Mouse (Mus musculus) hindbrain, postnatal 0 days (tissue): ENCODE results near the gene Ifit1. TPM values are rescaled to one million over a fixed set of nuclear protein-coding genes. Genes with fewer than 3 reads are reported as not detected.
"Not testable (repeated sequence)": the region's sequence is repeated elsewhere in the genome, so short reads cannot be mapped to it uniquely, and the experiment has no call there.

ENCODE experiments used
- ATAC-seq: fragments of 200-750 bp; cut with Nextera tagmentation; 2 replicates; pipeline ENCODE4 v1.8.0; 2017; ENCODE audit warnings: mild to moderate bottlenecking, moderate TSS enrichment, moderate library complexity
- DNase-seq: peaks from one replicate; pipeline ENCODE4 v3.0.0-alpha.2; 2015; ENCODE audit warnings: low spot score
- H3K27ac ChIP-seq: fragments of 300-500 bp; sonication (generic); 2 replicates; pipeline ENCODE4 v1.5.1; 2014; ENCODE audit warnings: mild to moderate bottlenecking
- H3K27me3 ChIP-seq: fragments of 300-500 bp; sonication (generic); 2 replicates; pipeline ENCODE4 v1.6.1; 2014; ENCODE audit warnings: low read length, mixed read lengths; ENCODE audit not compliant: insufficient read depth
- H3K36me3 ChIP-seq: fragments of 300-500 bp; sonication (generic); 2 replicates; pipeline ENCODE4 v1.6.1; 2014; ENCODE audit warnings: low read length, mixed read lengths; ENCODE audit not compliant: insufficient read depth
- H3K4me1 ChIP-seq: fragments of 300-500 bp; sonication (generic); 2 replicates; pipeline ENCODE4 v1.6.1; 2014; ENCODE audit warnings: antibody characterized with exemption, low read length, mixed read lengths; ENCODE audit not compliant: insufficient read depth
- H3K4me2 ChIP-seq: fragments of 300-500 bp; sonication (generic); 2 replicates; pipeline ENCODE4 v1.6.1; 2014; ENCODE audit warnings: low read depth, mild to moderate bottlenecking, low read length, moderate library complexity, mixed read lengths
- H3K4me3 ChIP-seq: fragments of 300-500 bp; sonication (generic); 2 replicates; pipeline ENCODE4 v1.5.1; 2014; ENCODE audit warnings: low read length
- H3K9ac ChIP-seq: fragments of 300-500 bp; sonication (generic); replicated peaks from 2 replicates; pipeline ENCODE4 v1.6.1; 2014; ENCODE audit warnings: mild to moderate bottlenecking, low read length, moderate library complexity, mixed read lengths
- H3K9me3 ChIP-seq: fragments of 300-500 bp; sonication (generic); 2 replicates; pipeline ENCODE4 v1.6.1; 2016; ENCODE audit warnings: low read length, mixed read lengths
- CTCF ChIP-seq: IDR thresholded peaks from 2 replicates; pipeline ENCODE4 v1.5.1; 2016; ENCODE audit warnings: antibody characterized with exemption, control low read depth, low read depth
- WGBS: fragments of 180-500 bp; shearing (Covaris S2); extraction: QIAGEN DNeasy Blood & Tissue Kit; methylation state at CpG from one replicate; pipeline ENCODE4 v1.1.7; 2014; 5-methylcytosine and 5-hydroxymethylcytosine counted together
- polyA plus RNA-seq: library from polyadenylated mRNA; unstranded; fragments of >200 nt; fragmentation: Nextera tagmentation; extraction: Ambion mirVana; gene quantifications from 2 replicates; pipeline ENCODE4 v1.2.1, GENCODE M21; 2015
- total RNA-seq: library from RNA; depleted of rRNA; stranded (reverse); fragments of >200 nt; gene quantifications from 2 replicates; pipeline ENCODE4 v1.2.3, GENCODE M21; 2014; rRNA removed

The Ifit1 gene
- total RNA-seq: 0.72 and 1.5 TPM in 2 replicates
- 0.99 and 1.3 TPM in 2 replicates for polyA plus RNA-seq

DNA sequence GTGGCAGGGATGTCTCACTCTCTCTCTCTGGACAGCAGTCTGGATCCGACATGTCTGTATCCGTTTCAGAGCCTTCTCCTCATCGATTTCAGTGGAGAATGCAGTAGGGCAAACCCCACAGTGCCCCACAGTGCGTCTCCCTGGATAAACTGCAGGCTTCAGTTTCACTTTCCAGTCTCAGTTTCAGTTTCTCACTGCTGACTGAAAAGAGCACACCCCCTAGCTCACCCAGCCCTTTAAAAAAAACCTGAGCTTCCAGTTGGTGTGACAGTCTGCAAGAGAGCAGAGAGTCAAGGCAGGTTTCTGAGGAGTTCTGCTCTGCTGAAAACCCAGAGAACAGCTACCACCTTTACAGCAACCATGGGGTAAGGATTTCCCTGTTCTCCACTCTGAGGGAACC lies at the start of gene Ifit1, which contains the start of gene Ifit1bl2:
Ifit1 (plus strand) TSS at position 249 of the 400 bp plus-strand sequence.
Ifit1bl2 (minus strand) TSS at position 121 of the 400 bp plus-strand sequence.
- H3K9ac ChIP-seq: no peak within 1 kb of the TSS
- H3K27me3 ChIP-seq: no peaks in the 10 kb centered on the region
- no peaks in the 10 kb centered on the region for H3K9me3 ChIP-seq
- 64% methylated on average over 4 of the region's 4 CpGs for WGBS
- no peak within 1 kb of the TSS for H3K4me3 ChIP-seq
- no peak for TF ChIP-seq CTCF
- no peaks in the 10 kb centered on the region for H3K36me3 ChIP-seq
- no peak within 1 kb of the TSS for H3K27ac ChIP-seq
- H3K4me2 ChIP-seq: peak within 1 kb of the TSS; percentile 18; the same call in 1 of the 2 replicates
- DNase-seq (no peak), ATAC-seq (no peak)
- H3K4me1 ChIP-seq: no peaks in the 10 kb centered on the region

DNA sequence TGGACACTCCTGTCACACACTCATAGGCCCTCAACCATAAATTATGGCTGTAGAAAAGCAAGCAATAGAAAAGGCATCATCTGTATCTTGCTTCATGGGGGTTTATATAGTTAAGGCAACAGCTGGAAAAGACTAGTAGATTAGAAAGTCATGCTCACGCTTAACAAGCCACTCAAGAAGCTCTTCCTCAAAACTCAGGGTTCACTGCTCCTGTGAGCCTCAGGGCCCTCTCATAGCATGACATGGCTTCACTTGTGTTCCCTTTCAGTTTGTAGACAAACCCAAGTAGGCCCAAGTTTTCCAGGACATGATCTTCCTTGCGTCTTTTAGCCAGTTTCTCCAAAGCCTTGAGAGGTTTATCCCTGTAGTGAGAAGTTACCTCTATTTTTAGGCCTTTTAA lies 47.2 kb upstream of the Ifit1 start:
- TF ChIP-seq CTCF: no peak
- Histone ChIP-seq H3K4me3 (no peak overlapping the region), H3K4me1 (0 out of 2 replicates have a peak, but pooled peaks cover 3% of the 10 kb centered on the region), H3K9ac (no peak overlapping the region), H3K36me3 (no peaks in the 10 kb centered on the region), H3K27ac (no peak overlapping the region), H3K27me3 (no peaks in the 10 kb centered on the region), H3K9me3 (no peaks in the 10 kb centered on the region), H3K4me2 (no peak overlapping the region)
- DNase-seq (no peak), ATAC-seq (no peak)
- WGBS: 94% methylated on average over 2 of the region's 2 CpGs

DNA sequence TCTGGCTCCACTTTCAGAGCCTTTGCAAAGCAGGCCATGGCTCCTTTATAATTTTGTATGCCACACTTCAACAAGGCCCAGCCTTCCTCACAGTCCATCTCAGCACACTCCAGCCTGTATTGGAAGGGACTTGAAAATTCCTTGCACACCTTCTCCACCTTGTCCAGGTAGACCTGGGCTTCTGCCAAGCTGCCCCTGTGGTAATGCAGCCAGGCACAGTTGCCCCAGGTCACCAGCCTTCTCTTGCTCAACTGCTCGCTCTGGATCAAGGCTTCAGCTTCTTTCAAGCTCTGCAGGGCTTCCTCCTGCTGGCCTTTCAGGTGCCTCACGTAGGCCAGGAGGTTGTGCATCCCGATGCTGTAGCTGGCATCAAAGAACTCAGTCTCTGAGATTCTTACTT lies 46.1 kb upstream of the Ifit1 start:
- not testable (repeated sequence) for H3K4me2 ChIP-seq, H3K4me3 ChIP-seq, H3K27ac ChIP-seq, DNase-seq, H3K27me3 ChIP-seq, H3K9me3 ChIP-seq, H3K9ac ChIP-seq, H3K4me1 ChIP-seq, H3K36me3 ChIP-seq, ATAC-seq
- 83% methylated on average over 3 of the region's 3 CpGs for WGBS

DNA sequence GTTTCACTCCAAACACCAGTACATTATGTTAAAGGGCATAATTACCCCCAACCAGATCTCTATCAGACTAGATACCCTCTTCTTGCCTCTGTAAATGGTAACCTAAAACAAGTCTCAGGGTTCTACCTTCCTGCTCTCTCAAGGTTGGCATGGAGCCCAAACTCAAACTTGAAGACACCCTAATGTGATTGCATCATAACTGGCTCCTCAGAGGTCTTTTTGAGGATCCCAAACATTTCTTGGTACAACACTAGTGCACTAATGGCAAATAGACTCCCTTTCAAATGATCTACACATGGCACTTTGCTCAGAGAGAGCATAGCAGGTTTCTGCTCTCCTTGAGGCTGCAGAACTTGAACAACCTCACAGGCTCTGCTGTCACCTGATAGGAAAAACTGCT lies 43.9 kb upstream of the Ifit1 start:
- Histone ChIP-seq H3K27ac (no peak overlapping the region), H3K27me3 (no peaks in the 10 kb centered on the region), H3K4me1 (0 out of 2 replicates have a peak, but pooled peaks cover 4% of the 10 kb centered on the region), H3K36me3 (no peaks in the 10 kb centered on the region), H3K9ac (no peak overlapping the region), H3K4me3 (no peak overlapping the region), H3K4me2 (no peak overlapping the region), H3K9me3 (no peaks in the 10 kb centered on the region)
- ATAC-seq (no peak), DNase-seq (no peak)
- TF ChIP-seq CTCF: no peak

DNA sequence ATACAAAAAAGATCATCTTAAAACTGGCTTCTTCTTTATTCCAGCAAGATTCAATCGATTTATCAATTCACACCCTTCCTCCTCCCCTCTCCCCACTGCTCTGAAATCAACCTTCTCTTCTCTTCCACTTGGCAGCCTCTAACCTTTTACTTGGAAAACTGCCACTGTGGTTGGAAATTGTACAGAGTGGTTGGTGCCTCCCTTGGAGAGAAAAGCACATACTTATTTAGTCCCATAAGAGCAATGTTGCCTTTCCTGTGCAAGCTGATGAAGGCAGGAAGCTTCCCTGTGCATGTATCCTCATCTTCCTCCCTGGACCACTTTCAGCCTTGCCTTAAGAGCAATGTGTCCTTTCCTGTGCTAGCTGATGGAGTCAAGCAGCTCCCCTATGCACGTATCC lies 42.3 kb upstream of the Ifit1 start:
- TF ChIP-seq CTCF: no peak
- WGBS: 62% methylated on average over 2 of the region's 2 CpGs
- Histone ChIP-seq H3K27me3 (no peaks in the 10 kb centered on the region), H3K4me2 (no peak overlapping the region), H3K4me3 (no peak overlapping the region), H3K4me1 (0 out of 2 replicates have a peak, but pooled peaks cover 4% of the 10 kb centered on the region), H3K27ac (no peak overlapping the region), H3K36me3 (no peaks in the 10 kb centered on the region), H3K9ac (no peak overlapping the region), H3K9me3 (no peaks in the 10 kb centered on the region)
- DNase-seq (peak; percentile 58), ATAC-seq (no peak)

DNA sequence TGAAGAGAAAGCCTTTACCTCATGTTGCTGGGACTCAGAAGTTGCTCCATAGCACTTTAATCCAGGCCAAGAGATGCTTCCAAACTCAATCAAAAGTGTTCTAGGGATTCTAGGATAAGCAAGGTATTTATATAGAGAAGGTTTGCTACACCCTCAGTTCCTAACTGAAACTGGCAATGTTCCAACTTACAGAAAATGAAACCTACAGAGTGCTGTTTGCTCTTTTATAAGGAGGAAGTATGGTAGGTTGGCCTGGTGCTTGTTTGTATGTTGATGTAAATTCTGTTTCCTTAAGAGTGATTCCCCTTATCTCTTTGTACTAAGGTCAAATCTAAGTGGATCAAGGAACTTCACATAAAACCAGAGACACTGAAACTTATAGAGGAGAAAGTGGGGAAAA lies 41.4 kb upstream of the Ifit1 start:
- H3K4me2 ChIP-seq, H3K27ac ChIP-seq, H3K27me3 ChIP-seq, ATAC-seq, H3K9ac ChIP-seq, H3K36me3 ChIP-seq, H3K4me1 ChIP-seq, H3K4me3 ChIP-seq, DNase-seq, H3K9me3 ChIP-seq: not testable (repeated sequence)

DNA sequence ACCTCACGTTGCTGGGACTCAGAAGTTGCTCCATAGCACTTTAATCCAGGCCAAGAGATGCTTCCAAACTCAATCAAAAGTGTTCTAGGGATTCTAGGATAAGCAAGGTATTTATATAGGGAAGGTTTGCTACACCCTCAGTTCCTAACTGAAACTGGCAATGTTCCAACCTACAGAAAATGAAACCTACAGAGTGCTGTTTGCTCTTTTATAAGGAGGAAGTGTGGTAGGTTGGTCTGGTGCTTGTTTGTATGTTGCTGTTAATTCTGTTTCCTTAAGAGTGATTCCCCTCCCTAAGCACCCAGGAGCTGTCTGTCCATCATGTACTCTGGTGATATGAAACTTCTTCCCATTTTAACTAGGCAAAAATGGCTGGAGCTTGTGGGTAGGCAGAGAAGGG lies 38.8 kb upstream of the Ifit1 start, which contains the start of gene Ifit1bl1:
Ifit1bl1 (minus strand) TSS at position 69 of the 400 bp plus-strand sequence.
- H3K27ac ChIP-seq, H3K4me3 ChIP-seq, H3K4me1 ChIP-seq, H3K36me3 ChIP-seq, H3K9me3 ChIP-seq, DNase-seq, H3K9ac ChIP-seq, ATAC-seq, H3K27me3 ChIP-seq, H3K4me2 ChIP-seq: not testable (repeated sequence)
- 40% methylated on average over 1 of the region's 1 CpGs for WGBS
